Mouse (Mus musculus) gonadal fat pad, adult 2 months (tissue): ENCODE results near the gene Trpm5. TPM values are rescaled to one million over a fixed set of nuclear protein-coding genes. Genes with fewer than 3 reads are reported as not detected.

Experiments
- DNase-seq: peaks from one replicate; pipeline ENCODE4 v3.0.0-alpha.2; 2012; ENCODE audit warnings: low read depth
- polyA plus RNA-seq: library from polyadenylated mRNA; depleted of rRNA; stranded (reverse); fragments of >200 nt; gene quantifications from 2 replicates; pipeline ENCODE4 v1.2.3, GENCODE M21; 2012

Gene Trpm5
- polyA plus RNA-seq, 1 experiment = 0.35 TPM

- DNase-seq = no peak
Measured at GRCm38 (mm10) chr7:143105258-143105897, 10.9 kb upstream of the Trpm5 start.

GRCm38 (mm10) chr7:143100759-143101158, 6.3 kb upstream of the Trpm5 start:
- DNase-seq = no peak

GRCm38 (mm10) chr7:143095554-143095907, 1.1 kb upstream of the Trpm5 start:
- no peak for DNase-seq

GRCm38 (mm10) chr7:143093847-143094246, 595 bp downstream of the Trpm5 start:
- DNase-seq = no peak

- DNase-seq = no peak
Measured at GRCm38 (mm10) chr7:143087070-143087579, 7.3 kb downstream of the Trpm5 start.

- no peak for DNase-seq
Measured at GRCm38 (mm10) chr7:143086366-143086765, 8.1 kb downstream of the Trpm5 start.

GRCm38 (mm10) chr7:143083708-143084107, 10.7 kb downstream of the Trpm5 start:
- no peak for DNase-seq

- DNase-seq = no peak
Measured at GRCm38 (mm10) chr7:143082024-143082423, 12.4 kb downstream of the Trpm5 start.

GRCm38 (mm10) chr7:143077351-143077750, 17.1 kb downstream of the Trpm5 start:
- DNase-seq = no peak

- DNase-seq = no peak
Measured at GRCm38 (mm10) chr7:143075394-143075793, 19.0 kb downstream of the Trpm5 start.

- no peak for DNase-seq
Measured at GRCm38 (mm10) chr7:143073086-143073485, 21.4 kb downstream of the Trpm5 start.

GRCm38 (mm10) chr7:143072605-143073004, 21.8 kb downstream of the Trpm5 start:
- no peak for DNase-seq

- DNase-seq = no peak
Measured at GRCm38 (mm10) chr7:143070506-143071070, 23.9 kb downstream of the Trpm5 start.

GRCm38 (mm10) chr7:143069751-143070400, 24.6 kb downstream of the Trpm5 start:
- DNase-seq = no peak

- DNase-seq = peak; percentile 99
Measured at GRCm38 (mm10) chr7:143068882-143069591, 25.4 kb downstream of the Trpm5 start, which contains the start of gene Tssc4. Gene Tssc4 (plus strand): TSS chr7:143069249.

- no peak for DNase-seq
Measured at GRCm38 (mm10) chr7:143068316-143068881, 26.0 kb downstream of the Trpm5 start.

- DNase-seq = no peak
Measured at GRCm38 (mm10) chr7:143067897-143068296, 26.5 kb downstream of the Trpm5 start.

GRCm38 (mm10) chr7:143067469-143067868, 27.0 kb downstream of the Trpm5 start:
- no peak for DNase-seq

GRCm38 (mm10) chr7:143065692-143066091, 28.8 kb downstream of the Trpm5 start:
- DNase-seq = no peak

- no peak for DNase-seq
Measured at GRCm38 (mm10) chr7:143064226-143064625, 30.2 kb downstream of the Trpm5 start.

- DNase-seq = no peak
Measured at GRCm38 (mm10) chr7:143062704-143063103, 31.7 kb downstream of the Trpm5 start.
